Mouse (Mus musculus) CD4-positive naive resting alpha-beta T cell, adult 57 days (primary cell): ENCODE results near the gene Mfap2. TPM values are rescaled to one million over a fixed set of nuclear protein-coding genes. Genes with fewer than 3 reads are reported as not detected.

Experiments used
- total RNA-seq: library from RNA; stranded (reverse); gene quantifications from one replicate; pipeline ENCODE4 v1.2.4, GENCODE M21; 2023

Gene Mfap2
- total RNA-seq, result not detected

GRCm38 (mm10) chr4:141010118-141010517 is at the start of gene Mfap2:
Gene Mfap2 (plus strand): TSS chr4:141010418.

GRCm38 (mm10) chr4:140960781-140961466 is 49.3 kb upstream of the Mfap2 start, which contains the start of gene Sdhb:
Gene Sdhb (plus strand): TSS chr4:140961203.

DNA sequence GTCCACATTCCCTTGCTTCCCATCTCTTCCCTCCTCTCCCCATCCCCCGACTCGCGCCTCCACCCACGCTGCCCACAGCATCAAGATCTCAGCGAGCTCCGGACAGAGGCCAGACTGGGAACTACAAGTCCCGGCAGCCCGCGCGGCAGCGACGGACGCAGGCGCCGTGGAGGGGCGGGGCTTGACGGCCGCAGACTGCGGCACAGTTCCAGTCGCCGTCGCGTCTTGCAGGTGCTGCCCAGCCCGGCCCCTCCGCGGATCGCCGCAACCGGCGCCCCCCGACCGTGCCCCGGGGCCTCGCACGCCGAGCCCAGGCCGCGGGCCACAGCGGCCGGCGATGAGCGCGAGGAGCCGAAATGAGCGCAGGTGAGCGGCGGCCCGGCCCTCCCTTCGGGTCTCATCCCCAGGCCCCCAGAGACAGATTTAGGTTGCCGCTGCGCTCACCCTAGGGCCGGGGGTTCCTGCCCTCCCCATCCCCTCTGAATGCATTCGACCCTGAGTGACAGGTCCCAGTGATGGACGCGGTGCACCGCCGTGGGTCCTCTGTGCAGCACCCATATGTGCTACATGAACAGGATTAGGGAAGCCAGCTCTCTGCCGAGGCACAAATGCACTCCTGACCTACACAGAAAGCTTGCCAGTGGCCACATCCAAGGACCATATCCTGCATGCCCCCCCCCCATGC is 23.4 kb upstream of the Mfap2 start, which contains the start of gene Atp13a2:
Gene Atp13a2, plus strand, starts transcription at position 163 of the 685 bp plus-strand sequence.

GRCm38 (mm10) chr4:141060426-141061301 is 50.4 kb downstream of the Mfap2 start, which contains the start of gene Crocc:
Gene Crocc (minus strand): TSS chr4:141060550.

Other genes starting within 250 kb of the Mfap2 start
- 0.98 TPM for gene Padi4, start 236.2 kb upstream of the Mfap2 start, total RNA-seq
- 1.8 TPM for gene Padi3, start 199.8 kb upstream of the Mfap2 start, total RNA-seq
- gene Padi1, start 164.6 kb upstream of the Mfap2 start, total RNA-seq, result 1.3 TPM
- gene Padi2, start 104.1 kb upstream of the Mfap2 start, total RNA-seq, result 28.0 TPM
- gene Sdhb, start 49.2 kb upstream of the Mfap2 start, total RNA-seq, result 93.1 TPM
- gene Atp13a2, start 23.5 kb upstream of the Mfap2 start, total RNA-seq, result 31.9 TPM
- 11.7 TPM for gene Crocc, start 50.1 kb downstream of the Mfap2 start, total RNA-seq
- 80.7 TPM for gene Necap2, start 67.9 kb downstream of the Mfap2 start, total RNA-seq
- not detected for gene Spata21, start 77.9 kb downstream of the Mfap2 start, total RNA-seq
- gene Szrd1, start 129.4 kb downstream of the Mfap2 start, total RNA-seq, result 105 TPM
- 23.8 TPM for gene Fbxo42, start 137.5 kb downstream of the Mfap2 start, total RNA-seq
- 2.5 TPM for gene Rsg1, start 203.5 kb downstream of the Mfap2 start, total RNA-seq
- not detected for gene Arhgef19, start 229.1 kb downstream of the Mfap2 start, total RNA-seq